Mouse (Mus musculus): ENCODE data around the gene Acad11.

GRCm38 (mm10) chr9:104165926-104166325 lies 102.7 kb downstream of the Acad11 start:
- TF ChIP-seq CTCF (IDR thresholded peaks at IDR 0.05; ENCODE audit: insufficient read depth, low read length) (no peak), POLR2A (IDR thresholded peaks at IDR 0.05; ENCODE audit: borderline replicate concordance, extremely low read depth, low read depth, low read length) (no peak)

Measured in lung, adult 2 months (tissue).